Mouse (Mus musculus): ENCODE data around the gene Pkn1.

GRCm38 (mm10) chr8:83695351-83696106 lies 3.5 kb downstream of the Pkn1 start:
- no peak for TF ChIP-seq CTCF (IDR thresholded peaks at IDR 0.05; ENCODE audit: low read depth)
- TF ChIP-seq EP300 (IDR thresholded peaks at IDR 0.05; ENCODE audit: low read depth) = no peak
